Mouse (Mus musculus) bone marrow, adult 2 months (tissue): ENCODE measurements around the gene Fbxo6.

Source experiments
- CTCF ChIP-seq: fragments of 200-500 bp; IDR thresholded peaks from 2 replicates; pipeline ENCODE4 v1.5.1; 2011; ENCODE audit warnings: low read length, control low read depth; ENCODE audit not compliant: control insufficient read depth, insufficient read depth
- POLR2A ChIP-seq: fragments of 200-500 bp; IDR thresholded peaks from 2 replicates; pipeline ENCODE4 v1.6.1; 2011; ENCODE audit warnings: low read depth, mild to moderate bottlenecking, control low read depth, low read length, borderline replicate concordance; ENCODE audit not compliant: control insufficient read depth

DNA sequence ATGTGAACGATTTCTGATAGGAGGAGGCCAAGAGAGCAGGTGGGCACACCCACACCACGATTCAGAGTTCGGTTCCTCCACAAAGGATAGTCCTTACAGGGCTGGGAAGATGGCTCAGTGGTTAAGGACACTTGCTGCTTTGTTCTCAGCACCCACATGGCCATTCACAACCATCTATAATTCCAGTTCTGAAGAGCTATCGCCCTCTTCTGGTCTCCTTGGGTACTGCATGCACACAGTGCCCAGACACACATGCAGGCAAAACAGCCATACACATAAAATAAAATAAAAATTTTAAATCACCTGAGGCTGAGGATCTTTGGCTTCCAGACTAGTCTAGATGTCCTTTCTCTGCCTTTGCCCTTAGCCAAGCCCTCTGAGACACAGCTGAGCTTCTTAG lies 34.5 kb downstream of the Fbxo6 start:
- TF ChIP-seq CTCF = no peak
- no peak for TF ChIP-seq POLR2A
